Mouse (Mus musculus) megakaryocyte, embryonic 14.5 days (primary cell): ENCODE results near the gene Taar4.

Experiments used
- FLI1 ChIP-seq: IDR thresholded peaks from 2 replicates; pipeline ENCODE4 v1.6.1; 2012; ENCODE audit warnings: low read length, inconsistent platforms, mixed read lengths
- GATA1 ChIP-seq: IDR thresholded peaks from 3 replicates; pipeline ENCODE4 v1.6.1; 2012; ENCODE audit warnings: mixed read lengths, low read length, inconsistent platforms, borderline replicate concordance

DNA sequence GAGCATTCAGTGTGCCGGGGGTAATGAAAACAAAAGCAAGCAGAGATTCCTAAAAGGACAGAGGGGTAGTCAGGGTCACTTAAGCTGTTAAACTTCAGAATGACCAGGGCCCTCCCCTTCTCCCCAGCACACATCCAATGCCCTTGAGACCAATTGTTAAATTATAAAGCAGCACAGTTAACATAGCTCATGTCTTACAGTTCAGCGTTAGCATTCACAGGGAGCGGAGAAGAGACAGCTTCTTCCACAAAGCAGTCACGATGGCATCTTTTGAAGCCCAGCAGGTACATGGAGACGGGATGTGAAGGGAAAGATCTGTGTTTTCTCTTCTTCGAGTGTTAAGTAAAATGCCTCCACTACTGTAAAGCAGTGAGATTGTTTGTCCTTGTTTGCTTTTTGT is 22.0 kb upstream of the Taar4 start, which contains the start of gene Taar2:
- no peak for TF ChIP-seq FLI1
- TF ChIP-seq GATA1, result no peak
